Mouse (Mus musculus): ENCODE data around the gene Lcn11.

GRCm38 (mm10) chr2:25811711-25812110, 34.9 kb downstream of the Lcn11 start:
- TF ChIP-seq CTCF (IDR thresholded peaks at IDR 0.05; ENCODE audit: low read depth, low read length) (no peak), POLR2A (IDR thresholded peaks at IDR 0.05; ENCODE audit: insufficient read depth, low read length) (no peak)

Data from ES-Bruce4 (cell line).